Mouse (Mus musculus): ENCODE results near the gene Vmo1. TPM values are rescaled to one million over a fixed set of nuclear protein-coding genes. Genes with fewer than 3 reads are reported as not detected.

The Vmo1 gene
- polyA plus RNA-seq, 1 experiment from 2014 or later = not detected

DNA sequence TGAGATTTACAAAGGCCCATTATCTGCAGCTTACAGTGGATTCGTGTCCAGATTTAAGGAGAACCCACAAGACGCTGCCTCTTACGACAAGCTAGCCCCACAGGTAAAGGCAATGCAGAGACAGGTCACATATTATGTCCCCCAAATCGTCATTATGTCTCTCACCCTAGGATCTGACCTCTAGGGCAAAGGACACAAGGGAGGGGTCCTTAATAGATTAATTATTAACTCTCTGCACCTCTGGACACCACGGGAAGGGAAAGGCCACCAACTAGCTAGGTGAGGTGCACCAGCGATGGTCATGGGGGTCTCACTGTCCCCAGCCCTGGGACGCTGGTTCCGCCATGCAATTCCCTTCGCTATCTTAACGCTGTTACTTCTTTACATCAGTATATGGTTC is 4.5 kb upstream of the Vmo1 start, which contains the start of gene Gltpd2:
Gene Gltpd2 (plus strand): TSS at position 274 of the 400 bp plus-strand sequence.
- Histone ChIP-seq H3K4me2 (peak within 1 kb of the TSS; percentile 74), H3K4me3 (peak within 1 kb of the TSS; percentile 52), H3K9ac (peak within 1 kb of the TSS; percentile 82), H3K4me1 (peaks cover 15% of the 10 kb centered on the region), H3K27me3 (replicated peaks) (0 out of 2 replicates have a peak, but pooled peaks cover 12% of the 10 kb centered on the region), H3K36me3 (no peaks in the 10 kb centered on the region), H3K27ac (replicated peaks) (peak within 1 kb of the TSS; percentile 58), H3K9me3 (no peaks in the 10 kb centered on the region)
- no peak for ATAC-seq (ENCODE audit: extremely low read depth, insufficient number of reproducible peaks, low FRiP score, low TSS enrichment)
- 80% methylated on average over 10 of the region's 10 CpGs for WGBS

- 68% methylated on average over 1 of the region's 1 CpGs for WGBS
These were observed 4.0 kb upstream of the Vmo1 start for GRCm38 (mm10) chr11:70518436-70518835.

GRCm38 (mm10) chr11:70516352-70516751 is 1.9 kb upstream of the Vmo1 start:
- 17% methylated on average over 2 of the region's 2 CpGs for WGBS
- no peak overlapping the region for H3K27ac ChIP-seq (replicated peaks)
- no peak for ATAC-seq (ENCODE audit: extremely low read depth, insufficient number of reproducible peaks, low FRiP score, low TSS enrichment)

More at GRCm38 (mm10) chr11:70518436-70518835, 4.0 kb upstream of the Vmo1 start:
- Histone ChIP-seq H3K4me1 (peaks cover 15% of the 10 kb centered on the region), H3K4me2 (no peak overlapping the region), H3K36me3 (no peaks in the 10 kb centered on the region), H3K27me3 (replicated peaks) (0 out of 2 replicates have a peak, but pooled peaks cover 12% of the 10 kb centered on the region), H3K9ac (no peak overlapping the region), H3K27ac (replicated peaks) (no peak overlapping the region), H3K4me3 (no peak overlapping the region), H3K9me3 (no peaks in the 10 kb centered on the region)
- no peak for ATAC-seq (ENCODE audit: extremely low read depth, insufficient number of reproducible peaks, low FRiP score, low TSS enrichment)

DNA sequence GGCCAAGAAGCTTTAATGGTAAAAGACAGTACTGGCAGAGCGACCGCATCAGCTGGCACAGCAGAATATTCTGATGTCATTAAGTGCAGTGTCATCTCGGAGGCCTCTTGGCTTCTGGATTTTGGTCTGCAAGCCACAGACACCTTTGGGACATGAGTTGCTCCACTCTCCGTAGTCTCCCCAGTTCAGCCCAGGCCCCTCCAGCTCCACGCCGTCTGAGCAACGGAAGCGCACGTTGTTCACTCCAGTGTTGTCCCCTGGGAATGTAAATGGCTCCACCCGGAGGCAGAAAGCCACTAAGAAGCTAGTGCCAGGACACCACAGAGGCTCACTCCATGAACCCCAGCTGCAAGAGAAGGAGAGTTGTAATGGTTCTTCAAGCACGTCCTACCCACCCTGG is 896 bp downstream of the Vmo1 start:
- Histone ChIP-seq H3K4me1 (peaks cover 9% of the 10 kb centered on the region; the same call in 1 of the 2 replicates), H3K27ac (replicated peaks) (no peak overlapping the region), H3K9me3 (no peaks in the 10 kb centered on the region), H3K4me2 (no peak overlapping the region), H3K27me3 (replicated peaks) (peaks cover 23% of the 10 kb centered on the region), H3K4me3 (no peak overlapping the region), H3K36me3 (no peaks in the 10 kb centered on the region), H3K9ac (no peak overlapping the region)
- 54% methylated on average over 11 of the region's 11 CpGs for WGBS
- no peak for ATAC-seq (ENCODE audit: extremely low read depth, insufficient number of reproducible peaks, low FRiP score, low TSS enrichment)

More at GRCm38 (mm10) chr11:70516352-70516751, 1.9 kb upstream of the Vmo1 start:
- H3K4me1 ChIP-seq = peaks cover 15% of the 10 kb centered on the region
- H3K9ac ChIP-seq = no peak overlapping the region
- H3K36me3 ChIP-seq = no peaks in the 10 kb centered on the region
- no peaks in the 10 kb centered on the region for H3K9me3 ChIP-seq
- 0 out of 2 replicates have a peak, but pooled peaks cover 12% of the 10 kb centered on the region for H3K27me3 ChIP-seq (replicated peaks)
- no peak overlapping the region for H3K4me3 ChIP-seq
- no peak overlapping the region for H3K4me2 ChIP-seq

GRCm38 (mm10) chr11:70512709-70513342 is 1.6 kb downstream of the Vmo1 start:
- H3K9ac ChIP-seq = no peak overlapping the region
- no peaks in the 10 kb centered on the region for H3K36me3 ChIP-seq
- WGBS = 65% methylated on average over 7 of the region's 7 CpGs
- no peak overlapping the region for H3K4me2 ChIP-seq
- H3K4me3 ChIP-seq = no peak overlapping the region
- H3K4me1 ChIP-seq = peaks cover 9% of the 10 kb centered on the region; the same call in 1 of the 2 replicates
- H3K27ac ChIP-seq (replicated peaks) = no peak overlapping the region
- ATAC-seq (ENCODE audit: extremely low read depth, insufficient number of reproducible peaks, low FRiP score, low TSS enrichment) = no peak
- peaks cover 30% of the 10 kb centered on the region for H3K27me3 ChIP-seq (replicated peaks)
- no peaks in the 10 kb centered on the region for H3K9me3 ChIP-seq

- H3K27me3 ChIP-seq (replicated peaks) = peaks cover 34% of the 10 kb centered on the region
- no peak overlapping the region for H3K9ac ChIP-seq
- no peak for ATAC-seq (ENCODE audit: extremely low read depth, insufficient number of reproducible peaks, low FRiP score, low TSS enrichment)
- no peaks in the 10 kb centered on the region for H3K9me3 ChIP-seq
- no peaks in the 10 kb centered on the region for H3K36me3 ChIP-seq
- H3K4me1 ChIP-seq = peaks cover 9% of the 10 kb centered on the region; the same call in 1 of the 2 replicates
- H3K4me2 ChIP-seq = no peak overlapping the region
- H3K4me3 ChIP-seq = no peak overlapping the region
- WGBS = 85% methylated on average over 7 of the region's 7 CpGs
- no peak overlapping the region for H3K27ac ChIP-seq (replicated peaks)
These were observed 2.6 kb downstream of the Vmo1 start for GRCm38 (mm10) chr11:70511825-70512224.

DNA sequence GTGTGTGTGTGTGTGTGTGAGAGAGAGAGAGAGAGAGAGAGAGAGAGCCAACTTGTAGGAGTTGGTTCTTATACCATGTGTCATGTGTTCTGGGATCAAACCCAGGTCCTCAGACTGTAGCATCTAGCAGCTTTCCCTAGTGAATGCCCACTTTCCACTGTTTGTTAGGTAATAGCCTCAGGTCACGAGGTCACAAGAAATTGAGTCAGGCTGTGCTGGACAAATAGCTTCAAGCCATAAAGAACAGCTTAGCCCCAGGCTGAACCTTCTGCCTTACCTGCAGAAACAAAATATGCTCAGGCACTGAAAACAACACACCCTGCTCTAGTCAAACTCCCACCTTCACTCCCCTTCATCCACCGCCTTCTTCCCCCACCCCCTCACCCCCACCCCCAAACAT is 3.2 kb downstream of the Vmo1 start:
- no peak overlapping the region for H3K27ac ChIP-seq (replicated peaks)
- peaks cover 9% of the 10 kb centered on the region; the same call in 1 of the 2 replicates for H3K4me1 ChIP-seq

GRCm38 (mm10) chr11:70509753-70510564 is 4.5 kb downstream of the Vmo1 start:
- peak overlapping the region; percentile 37; the same call in 1 of the 2 replicates for H3K9ac ChIP-seq
- H3K4me3 ChIP-seq = 0 out of 2 replicates have a peak overlapping the region, but pooled peaks have one; percentile 14
- WGBS = 10% methylated on average over 19 of the region's 19 CpGs
- H3K27me3 ChIP-seq (replicated peaks) = peaks cover 42% of the 10 kb centered on the region
- no peaks in the 10 kb centered on the region for H3K9me3 ChIP-seq
- H3K36me3 ChIP-seq = no peaks in the 10 kb centered on the region
- H3K4me2 ChIP-seq = peak overlapping the region; percentile 40
- H3K27ac ChIP-seq (replicated peaks) = no peak overlapping the region
- no peak for ATAC-seq (ENCODE audit: extremely low read depth, insufficient number of reproducible peaks, low FRiP score, low TSS enrichment)
- H3K4me1 ChIP-seq = peaks cover 9% of the 10 kb centered on the region; the same call in 1 of the 2 replicates

More for the DNA sequence above, 3.2 kb downstream of the Vmo1 start:
- Histone ChIP-seq H3K27me3 (replicated peaks) (peaks cover 34% of the 10 kb centered on the region), H3K4me2 (no peak overlapping the region), H3K36me3 (no peaks in the 10 kb centered on the region), H3K4me3 (no peak overlapping the region), H3K9me3 (no peaks in the 10 kb centered on the region), H3K9ac (no peak overlapping the region)
- no peak for ATAC-seq (ENCODE audit: extremely low read depth, insufficient number of reproducible peaks, low FRiP score, low TSS enrichment)
- 70% methylated on average over 2 of the region's 2 CpGs for WGBS

GRCm38 (mm10) chr11:70506962-70507515 is 7.4 kb downstream of the Vmo1 start:
- 67% methylated on average over 7 of the region's 7 CpGs for WGBS
- peaks cover 49% of the 10 kb centered on the region for H3K27me3 ChIP-seq (replicated peaks)
- no peak overlapping the region for H3K27ac ChIP-seq (replicated peaks)
- H3K9me3 ChIP-seq = no peaks in the 10 kb centered on the region
- ATAC-seq (ENCODE audit: extremely low read depth, insufficient number of reproducible peaks, low FRiP score, low TSS enrichment) = no peak
- H3K4me2 ChIP-seq = no peak overlapping the region
- peaks cover 9% of the 10 kb centered on the region; the same call in 1 of the 2 replicates for H3K4me1 ChIP-seq
- no peak overlapping the region for H3K9ac ChIP-seq
- no peaks in the 10 kb centered on the region for H3K36me3 ChIP-seq
- no peak overlapping the region for H3K4me3 ChIP-seq

DNA sequence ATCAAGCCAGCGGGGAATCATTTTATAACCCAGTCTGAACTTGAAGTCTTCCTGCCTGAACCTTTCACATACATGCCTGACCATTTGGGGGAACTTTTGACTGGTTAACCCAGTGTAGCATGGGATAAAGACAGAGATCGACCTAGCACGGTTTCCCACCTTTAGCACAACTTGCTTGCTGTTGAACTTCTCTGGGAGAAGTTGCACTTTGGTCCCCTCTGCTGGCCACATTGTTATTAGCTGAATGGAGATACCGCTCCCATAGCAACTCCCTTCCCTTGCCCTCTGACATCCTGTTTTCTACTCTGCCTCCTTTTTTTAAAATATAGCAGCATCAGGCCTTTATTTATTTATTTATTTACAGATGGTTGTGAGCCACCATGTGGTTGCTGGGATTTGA is 8.0 kb downstream of the Vmo1 start:
- 22% methylated on average over 4 of the region's 4 CpGs for WGBS
- H3K9ac ChIP-seq = no peak overlapping the region
- no peaks in the 10 kb centered on the region for H3K9me3 ChIP-seq
- H3K4me2 ChIP-seq = peak overlapping the region; percentile 37; the same call in 1 of the 2 replicates
- H3K4me1 ChIP-seq = peaks cover 9% of the 10 kb centered on the region; the same call in 1 of the 2 replicates
- H3K27ac ChIP-seq (replicated peaks) = no peak overlapping the region
- peaks cover 49% of the 10 kb centered on the region for H3K27me3 ChIP-seq (replicated peaks)
- no peak overlapping the region for H3K4me3 ChIP-seq
- no peak for ATAC-seq (ENCODE audit: extremely low read depth, insufficient number of reproducible peaks, low FRiP score, low TSS enrichment)
- no peaks in the 10 kb centered on the region for H3K36me3 ChIP-seq

DNA sequence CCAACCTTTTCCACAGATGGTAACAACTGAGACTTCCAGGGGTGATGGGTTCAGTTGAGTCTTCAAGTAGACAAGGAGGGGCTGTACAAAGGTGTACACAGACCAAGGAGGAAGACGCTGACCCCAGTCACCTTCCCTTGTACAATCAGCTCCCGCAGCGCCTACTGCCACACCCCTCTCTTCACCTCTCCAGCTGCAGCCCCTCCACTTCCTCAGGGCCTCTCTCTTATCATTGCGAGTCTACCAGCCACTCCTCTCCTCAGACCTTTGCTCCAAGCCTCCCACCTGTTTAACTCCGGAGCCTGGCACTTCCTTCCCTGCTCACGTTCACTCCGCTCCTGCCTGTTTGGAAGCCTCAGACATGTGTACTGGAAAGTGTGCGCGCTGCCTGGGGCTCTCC is 9.4 kb downstream of the Vmo1 start, which contains the start of gene Tm4sf5:
Gene Tm4sf5 (plus strand): TSS at position 275 of the 400 bp plus-strand sequence.
- Histone ChIP-seq H3K27ac (replicated peaks) (no peak within 1 kb of the TSS), H3K9me3 (no peaks in the 10 kb centered on the region), H3K4me3 (no peak within 1 kb of the TSS), H3K27me3 (replicated peaks) (peaks cover 40% of the 10 kb centered on the region), H3K9ac (no peak within 1 kb of the TSS), H3K36me3 (no peaks in the 10 kb centered on the region), H3K4me2 (no peak within 1 kb of the TSS), H3K4me1 (peaks cover 3% of the 10 kb centered on the region; the same call in 1 of the 2 replicates)
- ATAC-seq (ENCODE audit: extremely low read depth, insufficient number of reproducible peaks, low FRiP score, low TSS enrichment) = no peak
- WGBS = 41% methylated on average over 9 of the region's 9 CpGs
